In the genomic region with DNA sequence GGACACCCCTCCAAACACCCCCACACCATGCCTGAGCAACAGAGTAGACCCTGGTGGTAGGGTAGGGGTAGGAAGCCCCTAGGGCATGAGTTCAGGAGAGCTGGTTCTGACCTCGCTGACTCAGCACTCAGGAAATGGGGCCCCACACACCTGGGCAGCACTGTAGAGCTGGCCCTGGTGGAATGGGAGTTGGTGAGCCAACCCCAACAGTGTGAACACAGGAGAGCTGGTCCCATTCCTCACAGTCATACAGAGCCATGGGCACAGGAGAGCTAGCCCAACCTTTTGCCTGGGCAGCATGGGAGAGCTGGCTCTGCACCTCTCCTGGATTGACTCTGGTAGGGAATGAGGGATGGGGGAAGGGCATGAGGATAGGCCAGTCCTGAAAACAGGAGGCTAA, we compare ENCODE assay signal across 17 mouse cellular contexts. TPM values are rescaled to one million over a fixed set of nuclear protein-coding genes. Genes with fewer than 3 reads are reported as not detected.
A peak's percentile ranks its signal among the peaks of the same experiment; 100 is the strongest.
DNase-seq lines count a peak whose midpoint lies in the region; ATAC-seq and TF ChIP-seq lines count a peak whose summit lies in the region.
"Had no signal": no experiment of that assay in that cellular context is flagged by ENCODE, and none has a peak within 500 bp of the region (broad histone marks: within the 10 kb centered on the region; RNA-seq: fewer than 3 reads in every experiment).

No protein-coding gene starts in this region.

- TF ChIP-seq POLR2A in bone marrow macrophage, adult 2 months (IDR thresholded peaks at IDR 0.05; ENCODE audit: borderline replicate concordance, low read depth, low read length) = no peak

- 0 out of 2 replicates have a peak, but pooled peaks cover 2% of the 10 kb centered on the region for H3K4me1 ChIP-seq in forebrain, embryonic 15.5 days
- H3K4me1 ChIP-seq in forebrain, embryonic 10.5 days = no peaks in the 10 kb centered on the region
- H3K4me1 ChIP-seq in liver, embryonic 16.5 days (ENCODE audit: control insufficient read depth, low read depth, low read length) = no peaks in the 10 kb centered on the region
- H3K4me1 ChIP-seq in liver, embryonic 12.5 days = peaks cover 9% of the 10 kb centered on the region
- peaks cover 14% of the 10 kb centered on the region for H3K4me1 ChIP-seq in bone marrow macrophage, adult 2 months (ENCODE audit: control insufficient read depth, insufficient read depth, low read length)
- peaks cover 2% of the 10 kb centered on the region; the same call in 1 of the 2 replicates for H3K4me1 ChIP-seq in midbrain, embryonic 15.5 days
- H3K4me1 ChIP-seq: embryonic facial prominence, embryonic 13.5 days; limb, embryonic 13.5 days; neural tube, embryonic 12.5 days had no signal

- ATAC-seq in forebrain, embryonic 15.5 days (replicated peaks) = 0 out of 2 replicates have a peak, but pooled peaks have one; percentile 32
- ATAC-seq in liver, embryonic 16.5 days (ENCODE audit: low read depth) = 0 out of 2 replicates have a peak, but pooled peaks have one; percentile 9
- no peak for ATAC-seq in liver, embryonic 12.5 days
- peak; percentile 52; the same call in 1 of the 2 replicates for ATAC-seq in midbrain, embryonic 15.5 days (replicated peaks)
- ATAC-seq: forebrain, embryonic 14.5 days had no signal

- no peak overlapping the region for H3K4me2 ChIP-seq in forebrain, embryonic 15.5 days (replicated peaks)
- H3K4me2 ChIP-seq in liver, embryonic 16.5 days (ENCODE audit: low read depth, low read length) = no peak overlapping the region
- H3K4me2 ChIP-seq in liver, embryonic 12.5 days = no peak overlapping the region
- H3K4me2 ChIP-seq in midbrain, embryonic 15.5 days = no peak overlapping the region
- H3K4me2 ChIP-seq: embryonic facial prominence, embryonic 13.5 days; limb, embryonic 13.5 days; neural tube, embryonic 12.5 days had no signal

- H3K27me3 ChIP-seq in forebrain, embryonic 15.5 days = no peaks in the 10 kb centered on the region
- no peaks in the 10 kb centered on the region for H3K27me3 ChIP-seq in forebrain, embryonic 10.5 days (ENCODE audit: poor library complexity, severe bottlenecking)
- H3K27me3 ChIP-seq in liver, embryonic 16.5 days (ENCODE audit: control insufficient read depth, insufficient read depth, low read depth, low read length) = no peaks in the 10 kb centered on the region
- no peaks in the 10 kb centered on the region for H3K27me3 ChIP-seq in liver, embryonic 12.5 days (replicated peaks)
- no peaks in the 10 kb centered on the region for H3K27me3 ChIP-seq in midbrain, embryonic 15.5 days (replicated peaks)
- H3K27me3 ChIP-seq: embryonic facial prominence, embryonic 13.5 days; limb, embryonic 13.5 days; neural tube, embryonic 12.5 days had no signal

- H3K9ac ChIP-seq in forebrain, embryonic 15.5 days (replicated peaks) = no peak overlapping the region
- H3K9ac ChIP-seq in liver, embryonic 16.5 days (ENCODE audit: low read depth, low read length) = no peak overlapping the region
- no peak overlapping the region for H3K9ac ChIP-seq in liver, embryonic 12.5 days
- no peak overlapping the region for H3K9ac ChIP-seq in midbrain, embryonic 15.5 days
- H3K9ac ChIP-seq: embryonic facial prominence, embryonic 13.5 days; limb, embryonic 13.5 days; neural tube, embryonic 12.5 days had no signal

- no peaks in the 10 kb centered on the region for H3K9me3 ChIP-seq in forebrain, embryonic 15.5 days
- no peaks in the 10 kb centered on the region for H3K9me3 ChIP-seq in forebrain, embryonic 10.5 days
- no peaks in the 10 kb centered on the region for H3K9me3 ChIP-seq in liver, embryonic 16.5 days (replicated peaks; ENCODE audit: control insufficient read depth, low read length)
- no peaks in the 10 kb centered on the region for H3K9me3 ChIP-seq in liver, embryonic 12.5 days (replicated peaks)
- no peaks in the 10 kb centered on the region for H3K9me3 ChIP-seq in midbrain, embryonic 15.5 days
- H3K9me3 ChIP-seq: embryonic facial prominence, embryonic 13.5 days; limb, embryonic 13.5 days; neural tube, embryonic 12.5 days had no signal

- TF ChIP-seq CTCF in bone marrow macrophage, adult 2 months (IDR thresholded peaks at IDR 0.05; ENCODE audit: low read depth, low read length) = no peak

- H3K27ac ChIP-seq in forebrain, embryonic 15.5 days (replicated peaks) = no peak overlapping the region
- H3K27ac ChIP-seq in forebrain, embryonic 10.5 days = no peak overlapping the region
- H3K27ac ChIP-seq in liver, embryonic 16.5 days (ENCODE audit: low read length) = no peak overlapping the region
- H3K27ac ChIP-seq in liver, embryonic 12.5 days = no peak overlapping the region
- peak overlapping the region; percentile 50 for H3K27ac ChIP-seq in bone marrow macrophage, adult 2 months (ENCODE audit: insufficient read depth, low read depth, low read length)
- no peak overlapping the region for H3K27ac ChIP-seq in midbrain, embryonic 15.5 days
- H3K27ac ChIP-seq: embryonic facial prominence, embryonic 13.5 days; gastrocnemius, adult 2 months; kidney, postnatal 0 days; left cerebral cortex, adult 2 months; limb, embryonic 13.5 days; neural tube, embryonic 12.5 days had no signal

- H3K36me3 ChIP-seq in forebrain, embryonic 15.5 days = peaks cover 32% of the 10 kb centered on the region
- peaks cover 85% of the 10 kb centered on the region for H3K36me3 ChIP-seq in forebrain, embryonic 10.5 days (replicated peaks)
- H3K36me3 ChIP-seq in liver, embryonic 16.5 days (ENCODE audit: control insufficient read depth, insufficient read depth) = no peaks in the 10 kb centered on the region; the same call in 1 of the 2 replicates
- peaks cover 63% of the 10 kb centered on the region for H3K36me3 ChIP-seq in liver, embryonic 12.5 days
- H3K36me3 ChIP-seq in midbrain, embryonic 15.5 days (replicated peaks) = peaks cover 25% of the 10 kb centered on the region

- H3K4me3 ChIP-seq in forebrain, embryonic 15.5 days = no peak overlapping the region
- no peak overlapping the region for H3K4me3 ChIP-seq in forebrain, embryonic 10.5 days
- H3K4me3 ChIP-seq in liver, embryonic 16.5 days (ENCODE audit: low read depth, low read length) = no peak overlapping the region
- H3K4me3 ChIP-seq in liver, embryonic 12.5 days = no peak overlapping the region
- no peak overlapping the region for H3K4me3 ChIP-seq in bone marrow macrophage, adult 2 months (ENCODE audit: insufficient read depth, low read length)
- H3K4me3 ChIP-seq in midbrain, embryonic 15.5 days = no peak overlapping the region
- H3K4me3 ChIP-seq: embryonic facial prominence, embryonic 13.5 days; gastrocnemius, adult 2 months; left cerebral cortex, adult 2 months; limb, embryonic 13.5 days; neural tube, embryonic 12.5 days had no signal

- DNase-seq in forebrain, embryonic 10.5 days (ENCODE audit: extremely low spot score, low spot score) = no peak
- no peak for DNase-seq in spleen, adult 12 weeks (ENCODE audit: low spot score)
- DNase-seq in thymus, postnatal 25 days = no peak
- DNase-seq: gastrocnemius, adult 2 months; heart, adult 18-20 months; retina, postnatal 1 day had no signal

- WGBS in forebrain, embryonic 15.5 days = 91% methylated on average over 1 of the region's 1 CpGs
- 94% methylated on average over 1 of the region's 1 CpGs for WGBS in forebrain, embryonic 10.5 days
- 60% methylated on average over 1 of the region's 1 CpGs for WGBS in liver, embryonic 16.5 days (ENCODE audit: insufficient replicate concordance)
- 69% methylated on average over 1 of the region's 1 CpGs for WGBS in liver, embryonic 12.5 days (ENCODE audit: insufficient replicate concordance)
- WGBS in midbrain, embryonic 15.5 days = 86% methylated on average over 1 of the region's 1 CpGs

RNA-seq across cellular contexts. Expression of gene Zfp868, which starts 7.3 kb away (rescaled TPM):
- 43.9 and 44.7 TPM in 2 replicates for polyA plus RNA-seq in forebrain, embryonic 15.5 days (2015; fragmentation: Nextera tagmentation; extraction: Ambion mirVana)
- polyA plus RNA-seq in forebrain, embryonic 10.5 days (2016; fragmentation: Nextera tagmentation; extraction: Ambion mirVana) = 29.4 and 30.7 TPM in 2 replicates
- polyA plus RNA-seq in liver, embryonic 16.5 days (2015; fragmentation: Nextera tagmentation; extraction: Ambion mirVana) = 5.5 and 6.5 TPM in 2 replicates
- 9.6 and 9.7 TPM in 2 replicates for polyA plus RNA-seq in liver, embryonic 12.5 days (2016; fragmentation: Nextera tagmentation; extraction: Ambion mirVana)
- 15.5 and 17.0 TPM in 2 replicates for polyA plus RNA-seq in bone marrow macrophage, adult 2 months (2012; ENCODE audit: insufficient read depth, insufficient read length, missing spikeins)
- polyA plus RNA-seq in midbrain, embryonic 15.5 days (2015; fragmentation: Nextera tagmentation; extraction: Ambion mirVana) = 39.5 and 41.8 TPM in 2 replicates

RNA-seq across cellular contexts. Expression of gene Zfp964, which starts 36.2 kb away (rescaled TPM):
- polyA plus RNA-seq in forebrain, embryonic 15.5 days (2015; fragmentation: Nextera tagmentation; extraction: Ambion mirVana) = 1.9 and 2.2 TPM in 2 replicates
- polyA plus RNA-seq in forebrain, embryonic 10.5 days (2016; fragmentation: Nextera tagmentation; extraction: Ambion mirVana) = 2.1 and 2.6 TPM in 2 replicates
- polyA plus RNA-seq in liver, embryonic 16.5 days (2015; fragmentation: Nextera tagmentation; extraction: Ambion mirVana) = 0.39 and 0.42 TPM in 2 replicates
- 0.42 and 0.58 TPM in 2 replicates for polyA plus RNA-seq in liver, embryonic 12.5 days (2016; fragmentation: Nextera tagmentation; extraction: Ambion mirVana)
- polyA plus RNA-seq in bone marrow macrophage, adult 2 months (2012; ENCODE audit: insufficient read depth, insufficient read length, missing spikeins) = 1.5 and 1.9 TPM in 2 replicates
- polyA plus RNA-seq in midbrain, embryonic 15.5 days (2015; fragmentation: Nextera tagmentation; extraction: Ambion mirVana) = 2.6 and 3.0 TPM in 2 replicates
